ENCODE assay signal across 11 mouse cellular contexts in the genomic region with DNA sequence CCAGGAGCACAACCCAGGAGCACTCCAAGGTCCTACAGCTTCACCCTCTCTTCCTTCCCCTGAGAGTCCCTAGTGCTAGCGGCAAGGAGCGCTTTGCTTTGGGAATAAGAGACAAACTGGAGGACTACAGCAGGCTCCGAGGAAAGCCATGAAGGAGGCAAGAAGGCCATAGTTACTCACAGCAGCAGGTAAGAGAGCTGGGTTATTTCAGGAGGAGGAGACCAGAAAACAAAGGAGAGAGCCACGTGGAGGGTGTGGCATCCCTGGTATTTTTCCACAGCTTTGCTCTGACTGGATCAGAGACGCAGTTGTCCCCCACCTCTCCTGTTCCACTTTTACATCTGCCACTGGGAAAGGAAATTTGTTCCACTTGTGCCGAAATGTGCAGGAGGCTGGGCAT. TPM values are rescaled to one million over a fixed set of nuclear protein-coding genes. Genes with fewer than 3 reads are reported as not detected.
DNase-seq lines count a peak whose midpoint lies in the region; ATAC-seq lines count a peak whose summit lies in the region.
"Had no signal": no experiment of that assay in that cellular context is flagged by ENCODE, and none has a peak within 500 bp of the region (broad histone marks: within the 10 kb centered on the region; RNA-seq: fewer than 3 reads in every experiment).

No protein-coding gene starts in this region.

- H3K4me1 ChIP-seq in hindbrain, embryonic 10.5 days (replicated peaks): peaks cover 31% of the 10 kb centered on the region
- H3K4me1 ChIP-seq in hindbrain, embryonic 14.5 days (replicated peaks; ENCODE audit: control insufficient read depth, insufficient read depth, low read length): no peaks in the 10 kb centered on the region
- peaks cover 41% of the 10 kb centered on the region for H3K4me1 ChIP-seq in embryonic facial prominence, embryonic 13.5 days
- H3K4me1 ChIP-seq in limb, embryonic 13.5 days: peaks cover 28% of the 10 kb centered on the region
- no peaks in the 10 kb centered on the region; the same call in 1 of the 2 replicates for H3K4me1 ChIP-seq in forebrain, embryonic 16.5 days (replicated peaks; ENCODE audit: control insufficient read depth, insufficient read depth, low read length)

- WGBS in hindbrain, embryonic 10.5 days: 64% methylated on average over 6 of the region's 6 CpGs
- 51% methylated on average over 6 of the region's 6 CpGs for WGBS in hindbrain, embryonic 14.5 days
- WGBS in embryonic facial prominence, embryonic 13.5 days: 36% methylated on average over 6 of the region's 6 CpGs
- 51% methylated on average over 6 of the region's 6 CpGs for WGBS in limb, embryonic 13.5 days
- 58% methylated on average over 6 of the region's 6 CpGs for WGBS in forebrain, embryonic 16.5 days

- peak overlapping the region; percentile 62; the same call in 1 of the 2 replicates for H3K27ac ChIP-seq in hindbrain, embryonic 10.5 days
- H3K27ac ChIP-seq in hindbrain, embryonic 14.5 days: no peak overlapping the region
- H3K27ac ChIP-seq in embryonic facial prominence, embryonic 13.5 days: peak overlapping the region; percentile 9; the same call in 1 of the 2 replicates
- H3K27ac ChIP-seq in limb, embryonic 13.5 days: peak overlapping the region; percentile 33; the same call in 1 of the 2 replicates
- no peak overlapping the region for H3K27ac ChIP-seq in forebrain, embryonic 16.5 days (ENCODE audit: low read length)
- H3K27ac ChIP-seq: forebrain, embryonic 13.5 days had no signal

- no peaks in the 10 kb centered on the region for H3K36me3 ChIP-seq in hindbrain, embryonic 10.5 days
- H3K36me3 ChIP-seq in hindbrain, embryonic 14.5 days (replicated peaks; ENCODE audit: control insufficient read depth, insufficient read depth): no peaks in the 10 kb centered on the region
- no peaks in the 10 kb centered on the region for H3K36me3 ChIP-seq in embryonic facial prominence, embryonic 13.5 days
- H3K36me3 ChIP-seq in limb, embryonic 13.5 days: no peaks in the 10 kb centered on the region
- H3K36me3 ChIP-seq in forebrain, embryonic 16.5 days (ENCODE audit: control insufficient read depth, insufficient read depth): no peaks in the 10 kb centered on the region

- no peak overlapping the region for H3K9ac ChIP-seq in hindbrain, embryonic 14.5 days
- no peak overlapping the region for H3K9ac ChIP-seq in embryonic facial prominence, embryonic 13.5 days
- no peak overlapping the region for H3K9ac ChIP-seq in limb, embryonic 13.5 days
- no peak overlapping the region for H3K9ac ChIP-seq in forebrain, embryonic 16.5 days (replicated peaks; ENCODE audit: low read depth, low read length)
- H3K9ac ChIP-seq: forebrain, embryonic 13.5 days had no signal

- DNase-seq in hindbrain, embryonic 10.5 days (ENCODE audit: low spot score): no peak
- DNase-seq in hindbrain, embryonic 14.5 days (ENCODE audit: low spot score): no peak
- DNase-seq in MN1 (ENCODE audit: low spot score): peak; percentile 48
- no peak for DNase-seq in thymus, postnatal 36 days
- no peak for DNase-seq in layer of hippocampus, adult 9-11 months
- DNase-seq: cerebellum, adult 18-20 months had no signal

- no peak for ATAC-seq in hindbrain, embryonic 14.5 days (ENCODE audit: low FRiP score)
- no peak for ATAC-seq in embryonic facial prominence, embryonic 13.5 days (ENCODE audit: insufficient number of reproducible peaks, insufficient read depth, low FRiP score, low TSS enrichment, low read depth)
- no peak for ATAC-seq in limb, embryonic 13.5 days (ENCODE audit: low FRiP score, low read depth)
- no peak for ATAC-seq in forebrain, embryonic 16.5 days
- ATAC-seq: forebrain, embryonic 13.5 days; midbrain, embryonic 16.5 days had no signal

- no peak overlapping the region for H3K4me2 ChIP-seq in hindbrain, embryonic 14.5 days (replicated peaks)
- H3K4me2 ChIP-seq in embryonic facial prominence, embryonic 13.5 days: no peak overlapping the region
- no peak overlapping the region for H3K4me2 ChIP-seq in limb, embryonic 13.5 days (replicated peaks)
- H3K4me2 ChIP-seq in forebrain, embryonic 16.5 days (ENCODE audit: low read length): no peak overlapping the region
- H3K4me2 ChIP-seq: forebrain, embryonic 13.5 days had no signal

- no peaks in the 10 kb centered on the region for H3K27me3 ChIP-seq in hindbrain, embryonic 10.5 days (ENCODE audit: insufficient read depth, poor library complexity, severe bottlenecking)
- no peaks in the 10 kb centered on the region for H3K27me3 ChIP-seq in hindbrain, embryonic 14.5 days (ENCODE audit: control insufficient read depth, insufficient read depth, low read length)
- no peaks in the 10 kb centered on the region for H3K27me3 ChIP-seq in embryonic facial prominence, embryonic 13.5 days
- no peaks in the 10 kb centered on the region for H3K27me3 ChIP-seq in limb, embryonic 13.5 days
- H3K27me3 ChIP-seq in forebrain, embryonic 16.5 days (replicated peaks; ENCODE audit: control insufficient read depth, insufficient read depth, low read length): no peaks in the 10 kb centered on the region
- H3K27me3 ChIP-seq: forebrain, embryonic 13.5 days had no signal

- no peak overlapping the region for H3K4me3 ChIP-seq in hindbrain, embryonic 10.5 days
- no peak overlapping the region for H3K4me3 ChIP-seq in hindbrain, embryonic 14.5 days (replicated peaks; ENCODE audit: low read length)
- H3K4me3 ChIP-seq in embryonic facial prominence, embryonic 13.5 days: no peak overlapping the region
- H3K4me3 ChIP-seq in limb, embryonic 13.5 days: no peak overlapping the region
- no peak overlapping the region for H3K4me3 ChIP-seq in forebrain, embryonic 16.5 days (replicated peaks; ENCODE audit: low read length)
- H3K4me3 ChIP-seq: forebrain, embryonic 13.5 days had no signal

- H3K9me3 ChIP-seq in hindbrain, embryonic 10.5 days: no peaks in the 10 kb centered on the region
- no peaks in the 10 kb centered on the region for H3K9me3 ChIP-seq in hindbrain, embryonic 14.5 days (ENCODE audit: control insufficient read depth, low read length)
- H3K9me3 ChIP-seq in embryonic facial prominence, embryonic 13.5 days: no peaks in the 10 kb centered on the region
- no peaks in the 10 kb centered on the region for H3K9me3 ChIP-seq in limb, embryonic 13.5 days
- H3K9me3 ChIP-seq in forebrain, embryonic 16.5 days (ENCODE audit: control insufficient read depth, low read length): no peaks in the 10 kb centered on the region
- H3K9me3 ChIP-seq: forebrain, embryonic 13.5 days had no signal

RNA-seq across cellular contexts. Expression of a gene that starts 16.6 kb away (rescaled TPM):
- polyA plus RNA-seq in hindbrain, embryonic 10.5 days (2016; fragmentation: Nextera tagmentation; extraction: Ambion mirVana): 138 and 157 TPM in 2 replicates
- polyA plus RNA-seq in hindbrain, embryonic 14.5 days (2014; fragmentation: Nextera tagmentation; extraction: Ambion mirVana): 126 and 134 TPM in 2 replicates
- polyA plus RNA-seq in embryonic facial prominence, embryonic 13.5 days (2015; fragmentation: Nextera tagmentation; extraction: Ambion mirVana): 78.5 and 83.4 TPM in 2 replicates
- 71.9 and 77.0 TPM in 2 replicates for polyA plus RNA-seq in limb, embryonic 13.5 days (2015; fragmentation: Nextera tagmentation; extraction: Ambion mirVana)
- 114 and 122 TPM in 2 replicates for polyA plus RNA-seq in forebrain, embryonic 16.5 days (2015; fragmentation: Nextera tagmentation; extraction: Ambion mirVana)

RNA-seq across cellular contexts. Expression of a gene that starts 37.5 kb away (rescaled TPM):
- 17.6 and 18.5 TPM in 2 replicates for polyA plus RNA-seq in hindbrain, embryonic 10.5 days (2016; fragmentation: Nextera tagmentation; extraction: Ambion mirVana)
- 20.5 and 22.2 TPM in 2 replicates for polyA plus RNA-seq in hindbrain, embryonic 14.5 days (2014; fragmentation: Nextera tagmentation; extraction: Ambion mirVana)
- 24.7 and 24.8 TPM in 2 replicates for polyA plus RNA-seq in embryonic facial prominence, embryonic 13.5 days (2015; fragmentation: Nextera tagmentation; extraction: Ambion mirVana)
- polyA plus RNA-seq in limb, embryonic 13.5 days (2015; fragmentation: Nextera tagmentation; extraction: Ambion mirVana): 23.5 and 24.0 TPM in 2 replicates
- polyA plus RNA-seq in forebrain, embryonic 16.5 days (2015; fragmentation: Nextera tagmentation; extraction: Ambion mirVana): 21.9 and 22.1 TPM in 2 replicates

Comparison
In these comparisons a context has a peak if more than half of its experiments do, and no peak if none do; other contexts are left out.
1. H3K27ac ChIP-seq: peak in hindbrain, embryonic 10.5 days (single experiment), embryonic facial prominence, embryonic 13.5 days (single experiment) and limb, embryonic 13.5 days (single experiment); none in hindbrain, embryonic 14.5 days (single experiment) and forebrain, embryonic 16.5 days (single experiment).